Mouse (Mus musculus): ENCODE measurements around the gene Mapk12. TPM values are rescaled to one million over a fixed set of nuclear protein-coding genes. Genes with fewer than 3 reads are reported as not detected.

The Mapk12 gene
- polyA plus RNA-seq (2014; fragmentation: Illumina TruSeq; extraction: RNeasy Lipid Tissue Mini Kit (QIAGEN cat#74804); ENCODE audit: low read depth, low replicate concordance): 0.97 TPM

DNA sequence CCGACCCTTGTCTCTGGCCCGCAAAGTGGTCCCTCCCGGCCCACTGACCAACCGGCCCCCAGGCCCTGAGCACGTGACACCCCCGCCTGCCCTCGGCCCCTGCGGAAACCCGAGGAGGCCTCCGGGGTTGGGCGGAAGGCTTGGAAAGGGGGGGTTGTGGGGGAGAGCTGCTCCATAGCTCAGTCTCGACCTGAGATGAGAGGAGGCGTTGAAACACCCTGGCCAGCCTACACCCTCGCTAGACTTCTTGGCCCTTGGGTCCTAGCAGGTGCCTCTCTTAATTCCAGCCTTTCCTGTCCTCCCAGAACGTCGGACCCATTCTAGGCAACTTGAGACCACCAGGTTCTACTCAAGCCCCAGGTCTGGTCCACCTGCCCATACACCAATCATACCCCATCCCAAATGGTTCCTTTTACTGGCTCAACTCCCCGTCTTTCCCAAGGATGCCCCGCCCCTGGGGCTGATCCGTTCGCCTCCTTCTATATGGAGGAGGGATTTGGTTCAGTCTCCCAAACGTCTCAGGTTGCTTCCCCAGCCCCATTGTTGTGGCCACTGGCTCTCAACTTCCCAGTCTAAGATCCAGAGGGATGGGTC is at the start of gene Mapk12:
Mapk12 (minus strand) TSS at position 45 of the 594 bp plus-strand sequence.

DNA sequence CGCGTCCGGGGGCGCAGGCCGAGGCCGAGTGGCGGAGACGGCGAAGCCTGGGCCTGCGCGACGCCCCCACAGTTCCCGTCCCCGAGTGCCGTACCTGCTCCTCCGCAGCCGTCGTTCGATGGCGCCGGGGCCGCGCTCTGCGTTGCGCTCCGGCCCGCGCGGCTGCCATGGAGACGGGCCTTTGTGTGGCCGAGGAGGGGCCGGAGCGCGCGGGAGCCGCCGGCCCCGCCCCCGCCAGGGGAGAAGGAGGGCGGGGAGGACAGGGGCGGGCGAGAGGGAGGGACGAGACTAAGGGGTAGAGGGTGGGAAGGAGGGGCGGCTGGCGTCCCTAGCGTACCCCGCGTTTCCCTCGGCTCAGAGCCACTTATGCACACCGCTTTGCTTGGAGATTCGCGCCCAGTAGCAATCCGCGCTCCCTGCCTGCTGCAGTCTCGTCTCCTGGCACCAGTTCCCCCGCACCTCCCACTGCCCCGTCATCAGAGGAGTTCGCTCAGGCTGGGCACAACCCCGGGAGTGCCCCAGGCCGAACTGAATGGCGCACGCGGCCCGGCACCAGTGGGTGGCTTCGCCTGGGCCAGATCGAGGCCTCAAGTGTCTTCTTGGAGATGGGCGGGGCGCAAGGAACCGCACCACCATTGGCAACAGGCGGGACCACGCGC is 40.2 kb upstream of the Mapk12 start, which contains the start of gene Plxnb2:
Plxnb2 (minus strand) TSS at position 218 of the 659 bp plus-strand sequence.

DNA sequence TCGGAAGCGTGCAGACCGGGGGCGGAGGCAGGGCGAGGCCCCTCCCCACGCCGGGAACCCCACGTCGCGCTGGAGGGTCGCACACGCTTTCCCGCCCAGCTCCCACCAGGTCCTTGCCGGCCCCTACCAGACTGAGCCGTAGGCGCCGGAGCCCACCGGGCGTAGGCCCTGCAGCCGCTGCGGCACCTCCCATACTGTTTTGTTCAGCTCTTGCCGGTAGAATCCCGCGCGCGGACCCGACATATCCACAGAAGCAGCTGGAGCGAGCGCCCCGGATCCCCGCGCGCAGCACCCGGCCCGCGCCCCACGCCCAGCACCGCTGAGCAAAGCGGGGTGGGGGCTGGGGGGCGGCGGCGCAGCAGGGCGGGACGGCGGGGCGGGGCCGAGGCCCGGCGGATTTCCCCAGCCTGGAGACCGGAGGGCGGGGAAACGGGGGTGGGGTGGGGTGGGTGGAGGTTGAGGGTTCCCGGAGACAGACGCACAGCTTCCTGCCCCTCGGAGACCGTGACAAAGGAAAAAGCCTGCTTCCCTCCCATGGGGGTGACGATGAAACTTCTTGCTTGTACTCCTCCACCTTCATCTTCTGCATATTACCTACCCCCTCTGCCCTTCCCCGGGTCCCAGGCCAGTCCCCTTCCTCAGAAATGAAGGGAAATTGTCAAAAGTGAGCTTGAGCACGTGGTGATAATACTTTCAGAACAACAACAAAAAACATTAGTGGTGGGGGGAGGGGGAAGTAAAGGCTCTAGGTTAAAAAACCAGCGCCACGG is 9.0 kb upstream of the Mapk12 start, which contains the start of gene Mapk11:
Mapk11 (minus strand) TSS at position 358 of the 770 bp plus-strand sequence.

DNA sequence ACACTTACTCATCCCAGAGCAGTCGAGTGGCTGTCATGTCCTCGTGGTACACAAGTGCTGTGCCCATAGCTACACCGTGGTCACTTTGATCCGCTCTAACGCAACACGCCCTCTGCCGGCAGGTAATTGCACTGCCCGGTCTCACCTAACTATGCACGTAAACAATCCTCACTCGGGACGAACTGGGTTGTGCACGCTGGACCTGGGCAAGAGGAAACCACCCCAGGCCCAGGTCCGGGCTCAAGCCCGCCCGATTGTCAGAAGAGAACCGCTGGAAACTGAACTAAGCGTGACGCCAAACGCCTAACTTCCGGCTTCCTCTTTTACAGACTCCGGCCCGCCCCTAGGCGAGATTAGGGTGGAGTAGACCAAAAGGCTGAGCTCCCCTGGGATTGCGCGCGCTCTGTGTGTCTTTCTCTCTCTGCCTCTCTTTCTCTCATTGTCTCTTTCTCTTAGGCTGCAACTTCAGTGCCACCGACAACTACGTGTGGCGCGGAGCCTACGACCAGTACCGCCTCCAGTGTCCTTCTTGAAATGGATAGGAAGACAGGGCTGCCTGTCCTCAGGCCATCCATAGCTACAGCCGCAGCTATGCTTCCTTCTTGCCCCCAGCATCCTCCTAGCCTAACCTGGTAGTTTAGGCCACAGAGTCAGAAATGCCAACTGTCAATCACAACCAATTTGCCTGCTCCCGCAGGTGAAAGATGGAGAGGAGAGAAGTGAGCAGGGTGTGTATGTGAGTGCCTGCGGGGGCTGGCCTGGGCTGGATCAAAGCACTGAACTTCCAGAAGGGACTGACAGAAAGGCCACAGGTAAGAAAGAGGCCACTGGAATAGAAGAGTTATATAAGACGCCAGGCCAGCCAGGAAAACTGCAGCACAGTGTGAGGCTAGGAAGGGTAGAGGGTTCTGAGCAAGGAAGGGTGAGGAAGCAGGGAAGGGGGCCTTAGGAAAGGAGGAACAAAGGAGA is 11.8 kb downstream of the Mapk12 start, which contains the start of gene Hdac10:
Hdac10 (minus strand) TSS at position 319 of the 969 bp plus-strand sequence.

GRCm38 (mm10) chr15:89122649-89123366 is 17.7 kb downstream of the Mapk12 start, which contains the start of gene Tubgcp6:
Gene Tubgcp6, minus strand, starts transcription at chr15:89123112.

GRCm38 (mm10) chr15:89088607-89089247 is 51.8 kb downstream of the Mapk12 start, which contains the start of gene Selenoo:
Gene Selenoo, plus strand, starts transcription at chr15:89089084.

Other genes with a start within 250 kb of the Mapk12 start
- gene Ttll8, start 186.3 kb downstream of the Mapk12 start, polyA plus RNA-seq (2014; fragmentation: Illumina TruSeq; extraction: RNeasy Lipid Tissue Mini Kit (QIAGEN cat#74804); ENCODE audit: low read depth, low replicate concordance): not detected
- gene Mlc1, start 161.7 kb downstream of the Mapk12 start, polyA plus RNA-seq (2014; fragmentation: Illumina TruSeq; extraction: RNeasy Lipid Tissue Mini Kit (QIAGEN cat#74804); ENCODE audit: low read depth, low replicate concordance): not detected
- not detected for gene Mov10l1, start 157.8 kb downstream of the Mapk12 start, polyA plus RNA-seq (2014; fragmentation: Illumina TruSeq; extraction: RNeasy Lipid Tissue Mini Kit (QIAGEN cat#74804); ENCODE audit: low read depth, low replicate concordance)
- gene Panx2, start 81.0 kb downstream of the Mapk12 start, polyA plus RNA-seq (2014; fragmentation: Illumina TruSeq; extraction: RNeasy Lipid Tissue Mini Kit (QIAGEN cat#74804); ENCODE audit: low read depth, low replicate concordance): not detected
- gene Trabd, start 65.6 kb downstream of the Mapk12 start, polyA plus RNA-seq (2014; fragmentation: Illumina TruSeq; extraction: RNeasy Lipid Tissue Mini Kit (QIAGEN cat#74804); ENCODE audit: low read depth, low replicate concordance): 3.3 TPM
- gene Selenoo, start 51.6 kb downstream of the Mapk12 start, polyA plus RNA-seq (2014; fragmentation: Illumina TruSeq; extraction: RNeasy Lipid Tissue Mini Kit (QIAGEN cat#74804); ENCODE audit: low read depth, low replicate concordance): 5.5 TPM
- gene Tubgcp6, start 17.6 kb downstream of the Mapk12 start, polyA plus RNA-seq (2014; fragmentation: Illumina TruSeq; extraction: RNeasy Lipid Tissue Mini Kit (QIAGEN cat#74804); ENCODE audit: low read depth, low replicate concordance): 0.81 TPM
- gene Hdac10, start 12.0 kb downstream of the Mapk12 start, polyA plus RNA-seq (2014; fragmentation: Illumina TruSeq; extraction: RNeasy Lipid Tissue Mini Kit (QIAGEN cat#74804); ENCODE audit: low read depth, low replicate concordance): 0.32 TPM
- not detected for gene Mapk11, start 8.9 kb upstream of the Mapk12 start, polyA plus RNA-seq (2014; fragmentation: Illumina TruSeq; extraction: RNeasy Lipid Tissue Mini Kit (QIAGEN cat#74804); ENCODE audit: low read depth, low replicate concordance)
- 6.3 TPM for gene Plxnb2, start 40.1 kb upstream of the Mapk12 start, polyA plus RNA-seq (2014; fragmentation: Illumina TruSeq; extraction: RNeasy Lipid Tissue Mini Kit (QIAGEN cat#74804); ENCODE audit: low read depth, low replicate concordance)
- 0.12 TPM for gene Dennd6b, start 55.8 kb upstream of the Mapk12 start, polyA plus RNA-seq (2014; fragmentation: Illumina TruSeq; extraction: RNeasy Lipid Tissue Mini Kit (QIAGEN cat#74804); ENCODE audit: low read depth, low replicate concordance)
- 8.4 TPM for gene Ppp6r2, start 70.8 kb upstream of the Mapk12 start, polyA plus RNA-seq (2014; fragmentation: Illumina TruSeq; extraction: RNeasy Lipid Tissue Mini Kit (QIAGEN cat#74804); ENCODE audit: low read depth, low replicate concordance)
- 1.9 TPM for gene Sbf1, start 174.6 kb upstream of the Mapk12 start, polyA plus RNA-seq (2014; fragmentation: Illumina TruSeq; extraction: RNeasy Lipid Tissue Mini Kit (QIAGEN cat#74804); ENCODE audit: low read depth, low replicate concordance)
- gene Adm2, start 182.0 kb upstream of the Mapk12 start, polyA plus RNA-seq (2014; fragmentation: Illumina TruSeq; extraction: RNeasy Lipid Tissue Mini Kit (QIAGEN cat#74804); ENCODE audit: low read depth, low replicate concordance): not detected
- 255 TPM for gene Miox, start 193.7 kb upstream of the Mapk12 start, polyA plus RNA-seq (2014; fragmentation: Illumina TruSeq; extraction: RNeasy Lipid Tissue Mini Kit (QIAGEN cat#74804); ENCODE audit: low read depth, low replicate concordance)
- 0.93 TPM for gene Lmf2, start 215.0 kb upstream of the Mapk12 start, polyA plus RNA-seq (2014; fragmentation: Illumina TruSeq; extraction: RNeasy Lipid Tissue Mini Kit (QIAGEN cat#74804); ENCODE audit: low read depth, low replicate concordance)
- 9.6 TPM for gene Ncaph2, start 215.0 kb upstream of the Mapk12 start, polyA plus RNA-seq (2014; fragmentation: Illumina TruSeq; extraction: RNeasy Lipid Tissue Mini Kit (QIAGEN cat#74804); ENCODE audit: low read depth, low replicate concordance)
- 1.4 TPM for gene Sco2, start 233.1 kb upstream of the Mapk12 start, polyA plus RNA-seq (2014; fragmentation: Illumina TruSeq; extraction: RNeasy Lipid Tissue Mini Kit (QIAGEN cat#74804); ENCODE audit: low read depth, low replicate concordance)
- gene Tymp, start 236.3 kb upstream of the Mapk12 start, polyA plus RNA-seq (2014; fragmentation: Illumina TruSeq; extraction: RNeasy Lipid Tissue Mini Kit (QIAGEN cat#74804); ENCODE audit: low read depth, low replicate concordance): not detected
- not detected for gene Odf3b, start 238.6 kb upstream of the Mapk12 start, polyA plus RNA-seq (2014; fragmentation: Illumina TruSeq; extraction: RNeasy Lipid Tissue Mini Kit (QIAGEN cat#74804); ENCODE audit: low read depth, low replicate concordance)
- gene Klhdc7b, start 244.2 kb upstream of the Mapk12 start, polyA plus RNA-seq (2014; fragmentation: Illumina TruSeq; extraction: RNeasy Lipid Tissue Mini Kit (QIAGEN cat#74804); ENCODE audit: low read depth, low replicate concordance): not detected

Data from kidney, adult 10 weeks (tissue).